Mouse (Mus musculus) ES-Bruce4 (cell line): ENCODE measurements around the gene Eid2b.

Experiments
- CTCF ChIP-seq: IDR thresholded peaks from one replicate; pipeline ENCODE4 v1.8.1; 2011; ENCODE audit warnings: low read depth, low read length
- EP300 ChIP-seq: IDR thresholded peaks from 2 replicates; pipeline ENCODE4 v1.6.1; 2011; ENCODE audit warnings: low read depth, low read length; ENCODE audit not compliant: insufficient read depth
- POLR2A ChIP-seq: IDR thresholded peaks from one replicate; pipeline ENCODE4 v1.8.1; 2011; ENCODE audit warnings: low read length; ENCODE audit not compliant: insufficient read depth

- TF ChIP-seq CTCF: no peak
- TF ChIP-seq POLR2A: no peak
- no peak for TF ChIP-seq EP300
Observed at GRCm38 (mm10) chr7:28277237-28277614, 313 bp upstream of the Eid2b start.
